Mouse (Mus musculus) retina, postnatal 1 day (tissue): Measurements from ENCODE around the gene Fgfr1op.
"Not testable (repeated sequence)": the region's sequence is repeated elsewhere in the genome, so short reads cannot be mapped to it uniquely, and the experiment has no call there.

ENCODE experiments used
- DNase-seq: peaks from one replicate; pipeline ENCODE4 v3.0.0-alpha.2; 2012

Fgfr1op gene

DNA sequence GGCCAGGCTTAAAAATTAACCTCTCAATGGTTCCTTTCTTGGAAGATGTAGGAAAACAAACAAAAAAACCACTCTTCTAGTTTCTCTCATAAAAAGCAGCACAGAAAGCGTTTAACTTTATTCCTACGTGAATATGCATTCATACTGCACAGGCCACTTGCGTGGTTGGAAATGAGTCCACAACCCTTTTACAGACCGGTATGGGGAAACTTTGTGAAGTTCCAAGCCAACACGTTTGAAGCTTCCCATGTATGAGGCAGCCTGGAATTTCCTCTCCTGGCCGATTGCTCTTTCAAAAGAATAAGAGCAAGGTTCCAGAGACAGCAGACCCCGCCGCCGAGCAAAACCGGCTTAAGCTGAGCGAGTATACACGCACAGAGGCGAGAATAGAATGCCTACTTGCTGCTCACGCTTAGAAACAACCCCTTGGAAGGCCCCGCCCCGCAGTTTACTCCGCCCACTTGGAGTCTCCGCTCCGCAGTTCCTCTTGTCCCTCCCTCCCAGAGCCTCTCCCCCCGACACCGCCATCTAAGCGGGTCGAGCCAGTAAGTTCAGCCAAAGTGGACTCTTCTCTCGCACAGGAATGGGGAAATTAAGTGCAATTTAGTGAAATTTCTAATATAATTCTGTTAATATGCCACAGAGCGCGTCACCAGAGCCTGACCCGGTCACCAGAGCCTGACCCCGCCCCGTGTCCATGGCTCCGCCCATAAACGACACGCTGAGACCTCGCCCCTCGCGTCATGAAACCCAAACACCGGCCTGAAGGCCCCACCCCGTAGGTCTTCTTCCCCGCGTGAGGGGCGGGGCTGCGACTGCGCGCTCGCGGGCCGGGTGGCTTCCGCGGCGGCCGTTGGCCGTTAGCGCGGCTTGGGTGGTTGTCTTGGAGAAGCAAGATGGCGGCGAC lies at the start of gene Fgfr1op:
Gene Fgfr1op (plus strand): TSS at position 801 of the 907 bp plus-strand sequence.
- peak; percentile 15 for DNase-seq

DNA sequence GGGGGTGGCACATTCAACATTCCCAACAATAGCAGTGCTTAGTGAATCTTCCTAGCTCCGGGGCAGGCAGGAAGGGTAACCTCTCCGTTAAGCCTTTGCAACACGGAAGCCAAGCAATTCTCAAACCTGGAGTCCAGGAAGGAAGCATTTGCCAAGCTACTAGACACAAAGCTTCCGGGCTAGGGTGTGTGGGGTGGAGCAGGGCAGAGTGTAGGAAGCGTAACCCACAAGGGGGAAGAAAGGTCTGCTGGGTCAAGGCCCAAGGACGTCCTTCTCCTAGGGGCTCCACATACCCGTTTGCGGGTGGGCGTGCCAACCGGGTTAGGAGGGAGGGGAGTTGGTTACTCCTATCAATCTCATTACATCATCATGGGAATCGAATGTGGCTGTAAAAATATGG lies 48.9 kb upstream of the Fgfr1op start:
- DNase-seq = not testable (repeated sequence)

DNA sequence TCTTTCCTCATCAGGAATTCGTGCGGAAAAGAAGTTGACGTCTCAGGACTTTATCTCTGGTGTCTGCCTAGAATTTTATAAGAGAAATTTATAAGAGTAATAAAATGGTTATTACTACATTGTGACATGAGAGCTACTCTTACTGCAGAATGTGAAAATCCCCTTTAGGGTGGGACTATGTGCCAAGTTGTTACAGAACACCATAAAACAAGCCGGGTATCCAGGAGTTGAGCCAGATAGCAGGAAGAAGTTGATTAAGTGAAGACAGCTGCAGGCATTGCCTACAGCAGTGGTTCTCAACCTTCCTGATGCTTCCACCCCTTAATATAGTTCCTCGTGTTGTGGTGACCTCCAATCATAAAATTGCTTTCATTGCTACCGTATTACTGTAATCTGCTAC lies 48.4 kb upstream of the Fgfr1op start:
- DNase-seq = not testable (repeated sequence)

DNA sequence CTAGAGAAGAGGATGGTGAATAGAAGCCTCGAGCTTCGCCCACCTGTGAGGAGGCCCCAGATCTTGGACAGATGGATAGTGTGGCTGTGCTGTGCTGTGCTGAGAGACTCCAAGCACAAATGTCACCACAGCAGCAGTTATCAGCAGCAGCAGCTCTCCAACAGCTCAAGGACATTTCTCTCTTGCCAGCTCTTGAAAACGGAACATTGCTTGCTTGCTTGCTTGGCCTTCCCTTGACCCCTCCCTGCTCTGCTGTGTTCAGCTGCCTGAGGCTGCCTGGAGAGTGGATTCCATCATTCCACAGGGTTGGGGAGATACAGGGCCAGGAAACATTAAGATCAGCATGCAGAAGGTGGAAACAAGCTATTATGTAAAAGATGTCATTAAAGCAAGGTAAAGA lies 42.3 kb upstream of the Fgfr1op start:
- not testable (repeated sequence) for DNase-seq

DNA sequence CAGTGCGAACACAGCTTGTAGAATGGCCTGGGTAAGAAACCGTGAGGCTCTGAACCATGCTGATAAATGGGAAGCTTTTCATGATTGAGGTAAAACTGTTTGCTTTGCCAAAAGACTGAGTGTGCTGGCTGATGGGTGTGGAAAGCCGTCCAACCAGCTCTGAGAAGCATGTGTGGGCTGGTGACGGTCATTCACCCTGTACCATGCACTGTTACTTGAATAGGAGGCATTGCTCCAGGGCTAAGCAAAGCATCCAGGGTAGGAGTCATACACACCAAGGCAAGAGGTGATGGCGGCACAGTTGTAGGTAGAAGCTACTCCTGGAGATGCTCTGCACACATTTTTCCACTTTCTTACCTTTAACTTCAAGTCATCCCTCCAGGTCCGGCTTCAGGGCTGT lies 40.7 kb upstream of the Fgfr1op start:
- DNase-seq = not testable (repeated sequence)

DNA sequence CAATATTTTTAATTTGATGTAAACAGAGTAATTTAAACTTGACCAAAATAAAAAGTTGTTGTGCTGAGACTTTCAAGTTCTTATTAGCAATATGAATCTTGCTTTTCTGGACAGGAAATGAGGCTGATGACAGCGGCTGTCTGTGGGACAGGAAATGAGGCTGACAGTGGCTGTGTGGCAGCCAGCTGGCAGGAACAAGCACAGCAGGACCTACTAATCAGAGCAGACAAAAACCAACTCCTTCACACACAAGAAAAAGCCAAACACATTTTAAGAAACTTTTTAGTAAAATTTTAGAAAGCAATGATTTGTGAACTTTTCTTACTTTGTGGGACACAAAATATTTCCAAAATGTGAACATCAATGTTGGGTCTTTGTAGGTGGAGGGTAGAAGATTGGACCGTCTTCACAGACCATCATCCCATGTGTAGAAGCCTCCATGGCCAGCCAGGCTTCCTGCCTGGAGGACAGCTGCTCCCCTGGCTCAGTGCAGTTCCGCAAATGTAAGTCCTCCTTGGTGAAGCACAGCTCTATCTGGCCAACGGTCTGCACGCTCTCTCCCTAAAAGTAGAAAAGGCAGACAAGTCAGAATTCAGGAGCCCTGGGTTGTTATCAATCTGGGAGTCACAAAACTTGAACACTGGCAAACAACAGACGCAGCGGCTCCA lies 36.8 kb upstream of the Fgfr1op start:
- DNase-seq = not testable (repeated sequence)

DNA sequence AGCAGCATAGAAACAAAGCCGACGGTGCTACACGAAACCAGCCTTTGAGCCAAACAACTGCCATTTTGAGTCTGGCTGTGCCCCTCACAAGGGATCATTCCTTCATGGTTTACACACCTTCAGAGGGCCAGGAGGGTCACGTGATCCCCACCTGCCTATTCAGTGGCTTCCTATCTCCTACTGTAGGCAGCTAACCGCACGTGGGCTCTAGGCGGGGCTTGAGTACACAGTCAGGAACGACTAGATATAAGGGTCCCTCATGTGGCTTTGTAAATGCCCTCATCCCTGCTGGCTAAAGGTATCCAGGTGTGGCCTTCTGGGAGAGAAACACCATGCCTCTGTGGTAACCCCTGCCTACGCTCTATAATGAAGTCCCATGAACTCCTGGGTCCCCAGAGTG lies 35.7 kb upstream of the Fgfr1op start:
- not testable (repeated sequence) for DNase-seq

DNA sequence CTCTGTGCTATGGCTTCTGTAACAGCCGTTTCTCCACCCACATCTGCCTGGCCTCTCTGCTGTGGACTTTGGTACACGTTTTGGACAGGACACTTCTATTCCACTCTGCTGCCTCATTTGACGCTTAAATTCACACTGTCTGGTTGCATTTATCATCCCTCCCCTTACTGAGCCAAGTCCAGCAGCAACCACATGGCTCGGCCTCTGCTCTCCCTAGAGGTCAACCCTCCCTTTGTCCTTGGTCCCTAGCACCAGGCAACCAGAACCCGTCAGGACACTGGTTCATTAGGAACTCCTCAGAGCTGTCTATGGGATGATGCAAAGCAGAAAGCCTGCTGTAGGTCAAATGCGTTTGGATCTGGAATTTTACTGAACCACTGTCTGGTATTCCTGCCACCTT lies 34.5 kb upstream of the Fgfr1op start:
- DNase-seq = not testable (repeated sequence)

DNA sequence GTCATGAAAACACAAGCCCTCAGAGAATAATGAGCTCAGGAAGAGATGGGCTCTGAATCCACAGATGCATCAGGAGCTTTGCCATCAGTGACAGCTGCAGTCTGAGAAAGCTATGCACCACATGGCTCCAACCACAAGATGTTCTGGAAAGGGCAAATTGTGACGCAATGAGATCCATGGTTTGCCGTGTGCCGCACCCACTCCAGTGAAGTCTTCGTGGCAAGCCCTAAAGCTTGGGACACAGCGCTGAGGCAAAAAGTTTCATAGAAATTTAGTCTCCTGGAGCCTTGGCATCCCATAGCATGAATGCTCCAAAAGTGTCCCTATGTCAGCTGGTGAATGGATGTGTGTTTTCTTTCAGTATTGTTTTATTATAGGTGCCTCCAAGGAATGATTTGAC lies 27.2 kb upstream of the Fgfr1op start:
- not testable (repeated sequence) for DNase-seq

DNA sequence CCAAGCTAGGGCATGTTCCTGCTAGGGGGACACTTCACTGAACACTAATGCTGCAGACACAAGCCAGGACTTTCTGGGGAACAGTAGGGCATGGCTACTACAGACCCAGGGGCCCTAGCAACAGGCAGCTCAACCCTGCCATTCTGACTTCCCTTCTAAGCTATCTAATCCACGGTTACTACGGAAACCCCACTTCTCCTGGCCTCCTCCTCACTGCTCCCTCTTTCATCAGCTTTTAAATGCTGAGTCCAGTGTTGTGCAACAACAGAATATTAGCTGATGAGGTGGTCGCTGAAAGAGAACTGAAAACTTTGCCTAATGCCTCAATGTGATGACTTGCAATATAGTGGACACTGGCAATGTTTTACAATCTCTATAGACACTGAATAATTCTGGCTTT lies 25.1 kb upstream of the Fgfr1op start:
- not testable (repeated sequence) for DNase-seq

DNA sequence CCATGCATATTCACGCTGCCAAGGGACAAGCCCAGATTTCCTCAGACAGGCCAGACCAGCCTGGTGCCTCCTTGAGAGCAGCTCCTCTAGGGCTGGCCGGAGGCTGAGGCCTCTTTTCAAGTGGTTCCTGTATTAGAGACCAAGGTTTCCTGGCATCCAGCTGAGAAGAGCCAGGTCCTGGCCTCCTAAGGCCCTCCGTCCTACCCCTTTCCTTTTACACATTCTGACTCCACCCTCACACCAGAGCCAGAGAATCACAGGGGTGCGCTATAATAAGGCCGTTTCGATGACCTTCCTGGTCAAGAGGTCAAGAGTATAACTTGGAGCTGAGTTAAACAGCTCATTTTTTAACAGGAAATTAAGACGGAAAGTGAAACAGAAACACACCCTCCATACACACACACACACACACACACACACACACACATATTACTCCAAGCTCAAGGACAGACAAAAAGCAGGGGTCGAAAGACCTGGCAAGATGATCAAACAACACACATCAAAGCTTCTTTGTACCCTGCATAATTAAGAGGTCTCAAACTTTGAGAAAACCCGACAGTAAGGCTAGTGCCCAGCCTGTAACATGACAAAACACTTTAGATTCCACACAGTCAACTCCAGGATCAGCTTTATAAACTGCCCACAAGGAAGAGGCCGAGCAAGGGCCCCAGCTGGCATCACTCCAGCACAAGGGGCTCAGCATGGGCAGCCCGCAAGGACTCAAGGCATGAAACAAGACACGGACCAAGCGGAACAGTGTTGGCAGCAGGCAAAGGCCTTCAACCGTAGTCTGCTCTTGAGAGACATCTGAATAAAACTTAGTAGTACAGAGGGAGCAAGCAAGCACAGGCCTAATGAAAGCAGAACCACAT lies 21.3 kb upstream of the Fgfr1op start:
- peak; percentile 27 for DNase-seq

DNA sequence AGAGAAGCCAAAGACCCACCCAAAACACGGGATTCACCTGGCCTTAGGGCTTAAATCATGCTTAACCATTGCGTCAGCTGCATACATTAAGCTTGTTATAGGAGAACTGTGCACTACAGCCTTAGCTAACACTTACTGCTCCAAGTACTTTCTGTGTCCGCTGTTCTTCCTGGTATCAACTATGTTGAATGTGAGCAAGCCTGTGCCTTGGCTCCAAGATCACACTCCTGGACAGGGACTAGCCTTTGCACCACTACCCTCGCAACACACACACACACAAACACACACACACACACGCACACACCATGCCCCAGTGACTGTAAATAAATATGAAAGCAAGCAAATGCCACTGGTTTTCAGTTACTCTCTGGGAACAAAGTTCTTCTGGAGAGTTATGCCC lies 18.4 kb upstream of the Fgfr1op start:
- DNase-seq = not testable (repeated sequence)

DNA sequence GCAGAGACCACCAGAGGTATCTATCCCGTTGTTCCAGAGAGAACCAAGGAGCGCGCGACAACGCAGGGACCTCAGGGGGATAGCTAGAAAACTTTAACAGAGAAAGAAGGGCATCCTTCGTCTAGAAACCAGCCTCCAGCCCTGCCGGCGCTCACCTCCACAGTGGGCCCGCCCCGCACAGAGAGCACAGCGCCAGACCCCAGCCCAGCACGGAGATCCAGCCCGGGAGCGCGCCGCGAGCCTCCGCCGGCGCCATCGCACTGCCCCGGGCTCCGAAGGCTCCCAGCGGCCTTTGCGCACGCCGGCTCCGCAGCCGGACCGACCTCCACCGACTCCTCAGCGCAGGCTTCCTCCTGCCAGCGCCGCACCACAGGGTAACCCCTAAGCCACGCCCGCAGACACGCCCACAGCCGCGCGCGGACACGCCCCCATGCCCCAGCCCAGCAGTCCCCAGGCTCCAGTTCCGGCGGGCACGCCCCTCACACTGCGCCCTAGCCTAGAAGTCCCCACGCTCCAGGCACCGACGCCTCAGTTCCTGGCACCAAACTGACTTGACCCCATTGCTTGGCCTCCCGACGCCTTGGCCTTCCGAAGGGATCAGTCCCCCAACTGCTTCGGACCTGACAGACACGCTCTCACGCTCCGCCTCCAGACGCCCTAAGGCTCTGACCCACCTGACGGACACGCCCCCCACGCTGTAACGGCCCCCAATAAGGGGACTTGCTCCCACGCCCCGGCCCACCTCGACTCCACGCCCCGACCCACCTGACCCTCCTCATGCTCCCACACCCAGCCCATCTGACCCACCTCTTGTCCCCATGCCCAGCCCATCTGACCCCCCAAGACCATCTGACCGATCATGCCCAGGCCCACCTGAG lies 17.6 kb upstream of the Fgfr1op start, which contains the start of the genes Gm49673 and Rnaset2a:
Gene Gm49673 (minus strand): TSS at position 350 of the 878 bp plus-strand sequence.
Gene Rnaset2a (minus strand): TSS at position 659 of the 878 bp plus-strand sequence.
- DNase-seq = peak; percentile 56

DNA sequence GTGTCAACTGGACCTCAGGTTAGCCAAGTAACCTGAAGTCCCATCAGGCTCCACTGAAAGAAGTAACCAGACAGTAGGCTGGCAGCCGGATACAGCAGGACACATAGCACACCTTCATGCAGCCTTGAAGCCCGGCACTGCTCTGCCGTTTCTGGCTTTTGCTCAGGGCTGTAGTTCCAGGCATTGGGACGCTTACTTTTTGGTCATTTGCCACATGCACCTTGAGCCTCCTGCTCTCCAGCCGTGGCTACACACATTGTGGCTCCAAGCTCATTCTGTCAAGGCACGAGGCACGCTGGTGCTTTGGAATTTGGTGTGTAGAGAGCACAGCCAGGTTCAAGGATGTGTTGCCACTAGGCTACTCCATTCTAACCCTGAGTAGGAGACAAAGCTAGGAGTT lies 10.3 kb upstream of the Fgfr1op start:
- DNase-seq = not testable (repeated sequence)

DNA sequence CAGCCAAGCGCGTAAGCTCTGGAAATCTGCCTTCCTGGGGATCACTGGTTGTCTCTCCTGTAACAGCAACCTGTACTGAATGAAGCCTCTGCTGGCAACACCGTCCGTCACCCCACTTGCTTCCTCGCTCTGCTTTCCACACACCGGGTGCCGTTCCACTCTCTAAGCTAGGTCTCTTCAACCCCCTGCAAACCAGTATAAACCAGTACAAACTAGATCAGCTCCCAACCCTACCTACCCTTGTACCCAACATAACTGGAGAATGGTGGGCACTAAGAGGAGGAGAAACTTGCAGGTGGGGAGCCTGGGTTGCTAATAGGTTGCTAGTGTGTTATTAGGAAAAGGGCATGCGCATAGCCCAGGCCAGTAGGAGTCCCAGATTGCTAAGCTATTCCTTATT lies 9.3 kb upstream of the Fgfr1op start:
- not testable (repeated sequence) for DNase-seq

DNA sequence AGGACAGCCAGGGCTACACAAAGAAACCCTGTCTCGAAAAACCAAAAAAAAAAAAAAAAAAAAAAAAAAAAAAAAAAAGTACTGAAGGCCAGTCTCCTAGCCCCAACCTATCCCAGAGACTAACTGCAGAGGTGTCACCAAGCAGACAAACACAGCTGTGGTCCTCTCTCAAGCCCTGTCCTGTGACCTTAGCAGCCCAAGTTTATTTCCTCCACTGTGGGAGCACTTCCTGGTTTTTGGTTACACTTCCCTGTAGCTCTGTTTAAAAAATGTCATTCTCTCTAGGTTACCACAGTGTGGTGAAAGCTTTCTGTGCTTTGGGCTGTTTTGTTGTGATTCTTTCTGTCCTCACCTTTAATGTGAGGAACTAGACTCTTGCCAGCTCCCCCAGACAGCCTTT lies 6.7 kb upstream of the Fgfr1op start:
- not testable (repeated sequence) for DNase-seq

DNA sequence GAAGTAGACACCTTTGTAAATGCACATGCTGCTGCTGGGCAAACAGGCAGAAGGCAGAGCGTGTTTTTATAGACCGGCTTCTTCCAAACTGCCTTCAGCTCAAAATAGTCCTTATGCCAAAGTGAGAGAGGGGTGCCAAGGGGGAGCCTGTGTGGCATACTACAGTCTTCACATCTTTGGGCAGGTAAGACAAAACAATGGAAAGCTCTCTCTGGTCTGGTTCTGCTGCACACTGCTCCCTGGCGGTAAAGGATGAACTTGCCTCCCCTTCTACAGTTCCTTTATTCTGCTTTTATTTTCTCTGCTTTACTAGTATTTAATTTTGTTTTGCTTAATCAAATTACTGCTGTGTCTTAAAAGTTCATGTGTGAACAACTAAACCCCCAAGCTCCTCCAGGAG lies 4.3 kb upstream of the Fgfr1op start:
- DNase-seq = peak; percentile 37

DNA sequence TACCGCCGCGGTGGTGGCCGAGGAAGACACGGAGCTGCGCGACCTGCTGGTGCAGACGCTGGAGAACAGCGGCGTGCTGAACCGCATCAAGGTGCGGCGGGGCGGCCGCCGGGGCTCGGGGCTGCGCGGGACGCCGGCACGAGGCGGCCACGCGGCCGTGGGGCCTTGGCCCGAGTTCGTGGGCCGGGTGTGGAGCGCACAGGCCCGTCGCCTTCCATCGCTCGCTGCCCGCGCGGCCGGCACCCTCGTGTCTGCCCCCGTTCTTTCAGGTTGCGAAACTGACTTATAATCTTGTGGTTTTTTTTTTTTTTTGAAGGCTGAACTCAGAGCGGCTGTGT lies 276 bp downstream of the Fgfr1op start:
- peak; percentile 32 for DNase-seq

DNA sequence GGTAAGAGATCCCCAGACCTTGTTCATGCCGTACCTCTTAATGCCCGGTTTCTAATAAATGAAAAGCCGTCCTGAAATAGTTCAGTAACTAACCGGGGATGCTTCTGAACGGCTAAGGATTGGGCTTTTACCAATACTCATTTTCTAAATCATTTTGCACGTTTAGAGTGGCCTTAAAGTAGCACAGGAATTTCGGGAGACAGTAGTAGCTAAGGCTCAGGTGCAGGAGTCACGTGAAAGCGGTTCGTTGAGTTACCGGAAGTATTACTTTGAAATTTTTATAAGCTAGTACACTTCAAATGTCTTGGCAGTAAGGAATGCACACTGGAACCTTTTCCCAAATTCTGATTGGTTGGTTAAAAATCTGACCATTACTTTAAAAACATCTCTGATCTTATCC lies 676 bp downstream of the Fgfr1op start:
- DNase-seq = not testable (repeated sequence)

DNA sequence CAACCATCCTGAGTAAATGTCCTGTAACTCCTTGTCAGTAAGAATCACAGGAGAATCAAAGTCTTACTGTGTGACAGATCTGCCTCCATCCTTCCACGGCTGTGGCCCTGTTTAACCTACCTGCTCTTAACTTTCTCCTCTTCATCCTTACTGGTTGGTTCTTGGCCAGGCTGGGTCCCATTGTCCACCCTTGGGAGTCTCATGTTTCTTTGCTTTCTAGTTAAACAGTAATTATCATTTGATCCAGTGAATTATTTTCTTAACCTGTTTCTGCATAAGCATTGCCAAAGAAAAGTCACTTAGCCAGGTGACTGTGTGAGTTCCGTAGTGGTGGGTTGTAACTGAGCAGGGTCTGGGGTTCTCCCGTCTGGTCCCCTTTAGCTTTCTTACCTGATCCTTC lies 1.2 kb downstream of the Fgfr1op start:
- DNase-seq = not testable (repeated sequence)

DNA sequence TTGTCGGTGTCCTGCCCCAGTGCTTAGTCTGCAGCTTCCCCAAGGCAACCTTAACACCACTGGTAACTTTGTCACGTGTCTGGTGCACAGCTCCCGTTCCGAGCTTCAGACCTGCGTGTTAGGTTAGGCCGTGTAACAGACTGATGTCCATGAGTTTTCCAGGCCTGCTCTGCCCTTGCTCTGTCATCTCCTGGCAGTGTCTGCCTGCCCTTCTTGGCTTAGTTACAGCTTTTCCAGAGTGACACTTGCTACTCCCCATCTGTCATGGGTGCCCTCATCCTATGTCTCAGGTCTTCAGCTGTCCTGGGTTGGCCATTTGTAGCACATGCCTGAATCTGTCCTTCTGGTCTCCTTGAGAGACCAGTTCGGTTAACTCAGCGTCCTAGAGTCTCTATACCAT lies 2.1 kb downstream of the Fgfr1op start:
- DNase-seq = not testable (repeated sequence)

DNA sequence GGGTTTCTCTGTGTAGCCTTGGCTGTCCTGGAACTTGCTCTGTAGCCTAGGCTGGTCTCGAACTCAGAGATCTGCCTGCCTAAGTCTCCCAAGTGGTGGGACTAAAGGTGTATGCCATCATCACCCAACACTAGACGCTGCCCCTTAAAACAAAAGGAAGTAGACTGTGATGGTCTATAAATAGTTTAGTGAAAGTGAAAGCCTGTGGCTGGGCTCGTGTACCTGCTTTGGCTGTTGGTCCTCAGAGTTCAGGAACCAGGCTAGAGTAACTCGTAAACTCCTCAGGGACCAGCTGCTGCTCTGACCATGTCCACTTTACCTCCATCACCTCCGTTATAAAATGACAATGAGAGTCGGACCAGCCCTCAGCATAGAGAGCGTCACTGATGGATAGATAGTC lies 5.0 kb downstream of the Fgfr1op start:
- DNase-seq = no peak
